Mouse (Mus musculus) forebrain, embryonic 11.5 days (tissue): ENCODE results near the gene Hist1h2bg. TPM values are rescaled to one million over a fixed set of nuclear protein-coding genes. Genes with fewer than 3 reads are reported as not detected.
"Not testable (repeated sequence)": the region's sequence is repeated elsewhere in the genome, so short reads cannot be mapped to it uniquely, and the experiment has no call there.

ENCODE experiments used
- ATAC-seq: fragments of 200-750 bp; cut with Nextera tagmentation; replicated peaks from 2 replicates; pipeline ENCODE4 v1.8.0; 2017; ENCODE audit warnings: moderate TSS enrichment; ENCODE audit not compliant: low FRiP score
- DNase-seq: peaks from one replicate; pipeline ENCODE4 v3.0.0-alpha.2; 2017; ENCODE audit warnings: low spot score
- H3K27ac ChIP-seq: fragments of 300-500 bp; sonication (generic); 2 replicates; pipeline ENCODE4 v1.5.1; 2014; ENCODE audit warnings: low read depth, low read length
- H3K27me3 ChIP-seq: fragments of 300-500 bp; sonication (generic); 2 replicates; pipeline ENCODE4 v1.6.1; 2014; ENCODE audit warnings: mild to moderate bottlenecking, low read length, mixed read lengths; ENCODE audit not compliant: control insufficient read depth, insufficient read depth
- H3K36me3 ChIP-seq: fragments of 300-500 bp; sonication (generic); 2 replicates; pipeline ENCODE4 v1.6.1; 2014; ENCODE audit warnings: mild to moderate bottlenecking, low read length, moderate library complexity, mixed read lengths; ENCODE audit not compliant: control insufficient read depth, insufficient read depth
- H3K4me1 ChIP-seq: fragments of 300-500 bp; sonication (generic); replicated peaks from 2 replicates; pipeline ENCODE4 v1.6.1; 2014; ENCODE audit warnings: low read length, mixed read lengths; ENCODE audit not compliant: control insufficient read depth, insufficient read depth
- H3K4me2 ChIP-seq: fragments of 300-500 bp; sonication (generic); 2 replicates; pipeline ENCODE4 v1.6.1; 2014; ENCODE audit warnings: low read depth, mild to moderate bottlenecking, low read length, moderate library complexity, mixed read lengths; ENCODE audit not compliant: severe bottlenecking
- H3K4me3 ChIP-seq: fragments of 300-500 bp; sonication (generic); 2 replicates; pipeline ENCODE4 v1.5.1; 2014; ENCODE audit warnings: low read depth, low read length
- H3K9ac ChIP-seq: fragments of 300-500 bp; sonication (generic); 2 replicates; pipeline ENCODE4 v1.6.1; 2014; ENCODE audit warnings: low read length
- H3K9me3 ChIP-seq: fragments of 300-500 bp; sonication (generic); 2 replicates; pipeline ENCODE4 v1.6.1; 2016; ENCODE audit warnings: low read length, mixed read lengths; ENCODE audit not compliant: control insufficient read depth
- WGBS: fragments of 180-500 bp; shearing (Covaris S2); extraction: QIAGEN DNeasy Blood & Tissue Kit; methylation state at CpG from one replicate; pipeline ENCODE4 v1.1.7; 2014; 5-methylcytosine and 5-hydroxymethylcytosine counted together
- polyA plus RNA-seq: library from polyadenylated mRNA; unstranded; fragments of >200 nt; fragmentation: Nextera tagmentation; extraction: Ambion mirVana; gene quantifications from 2 replicates; pipeline ENCODE4 v1.2.1, GENCODE M21; 2014

Hist1h2bg gene
- polyA plus RNA-seq, 1 experiment from 2014 or later: 7.4 TPM

DNA sequence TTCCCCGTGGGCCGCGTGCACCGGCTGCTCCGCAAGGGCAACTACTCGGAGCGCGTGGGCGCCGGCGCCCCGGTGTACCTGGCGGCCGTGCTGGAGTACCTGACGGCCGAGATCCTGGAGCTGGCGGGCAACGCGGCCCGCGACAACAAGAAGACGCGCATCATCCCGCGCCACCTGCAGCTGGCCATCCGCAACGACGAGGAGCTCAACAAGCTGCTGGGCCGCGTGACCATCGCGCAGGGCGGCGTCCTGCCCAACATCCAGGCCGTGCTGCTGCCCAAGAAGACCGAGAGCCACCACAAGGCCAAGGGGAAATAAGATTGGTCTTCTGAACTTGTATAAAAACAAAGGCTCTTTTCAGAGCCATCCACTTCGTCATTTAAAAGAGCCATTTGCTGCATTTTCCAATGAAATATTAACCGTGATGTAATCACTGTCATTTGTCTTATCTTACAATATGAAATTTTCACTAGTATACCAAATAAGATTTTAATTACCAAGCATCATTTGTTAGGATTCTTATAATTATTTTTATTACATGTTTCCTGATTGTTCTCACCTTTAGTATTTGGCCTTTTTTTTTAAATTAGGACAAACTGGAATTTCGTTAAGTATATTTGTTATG is 3.5 kb downstream of the Hist1h2bg start:
- DNase-seq, H3K36me3 ChIP-seq, H3K9me3 ChIP-seq, H3K4me1 ChIP-seq, H3K27me3 ChIP-seq: not testable (repeated sequence)
- Histone ChIP-seq H3K4me3 (peak overlapping the region; percentile 45), H3K9ac (peak overlapping the region; percentile 62), H3K4me2 (peak overlapping the region; percentile 45), H3K27ac (peak overlapping the region; percentile 96)
- WGBS: 0% methylated on average over 5 of the region's 39 CpGs
- ATAC-seq: peak; percentile 0; the same call in 1 of the 2 replicates

DNA sequence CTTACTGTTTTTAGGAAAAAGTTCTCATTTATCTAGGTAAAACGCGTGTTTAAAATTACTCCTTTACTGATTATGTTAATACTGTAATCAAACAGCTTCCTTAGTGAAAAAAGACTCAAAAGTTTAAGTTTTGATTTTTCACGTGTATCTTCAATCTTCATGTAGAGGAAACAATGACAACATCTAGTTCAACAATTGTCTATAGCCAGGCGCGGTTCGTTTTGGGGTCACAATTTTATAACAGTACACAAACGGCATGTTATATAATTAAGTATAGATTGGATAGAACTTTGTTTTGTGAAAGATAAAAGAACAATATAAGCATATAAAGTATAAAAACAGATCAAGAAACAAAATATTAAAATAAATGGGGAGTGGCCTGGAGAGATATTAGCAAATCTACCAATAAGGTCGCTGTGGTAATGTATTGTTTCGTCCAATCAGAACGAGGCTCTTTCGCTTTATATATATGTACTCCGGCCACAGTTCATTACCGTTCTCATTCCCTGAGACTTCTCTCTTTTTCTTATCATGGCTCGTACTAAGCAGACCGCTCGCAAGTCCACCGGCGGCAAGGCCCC is 4.2 kb downstream of the Hist1h2bg start, which contains the start of gene Hist1h3d:
Hist1h3d (plus strand) TSS at position 493 of the 581 bp plus-strand sequence.
- Histone ChIP-seq H3K4me3 (peak within 1 kb of the TSS; percentile 45), H3K4me1 (peaks cover 3% of the 10 kb centered on the region; the same call in 1 of the 2 replicates), H3K36me3 (no peaks in the 10 kb centered on the region), H3K4me2 (peak within 1 kb of the TSS; percentile 65), H3K27ac (peak within 1 kb of the TSS; percentile 95), H3K27me3 (no peaks in the 10 kb centered on the region), H3K9ac (peak within 1 kb of the TSS; percentile 80), H3K9me3 (no peaks in the 10 kb centered on the region)
- WGBS: under 1% methylated on average over 18 of the region's 18 CpGs
- ATAC-seq (peak; percentile 59), DNase-seq (peak; percentile 59)

DNA sequence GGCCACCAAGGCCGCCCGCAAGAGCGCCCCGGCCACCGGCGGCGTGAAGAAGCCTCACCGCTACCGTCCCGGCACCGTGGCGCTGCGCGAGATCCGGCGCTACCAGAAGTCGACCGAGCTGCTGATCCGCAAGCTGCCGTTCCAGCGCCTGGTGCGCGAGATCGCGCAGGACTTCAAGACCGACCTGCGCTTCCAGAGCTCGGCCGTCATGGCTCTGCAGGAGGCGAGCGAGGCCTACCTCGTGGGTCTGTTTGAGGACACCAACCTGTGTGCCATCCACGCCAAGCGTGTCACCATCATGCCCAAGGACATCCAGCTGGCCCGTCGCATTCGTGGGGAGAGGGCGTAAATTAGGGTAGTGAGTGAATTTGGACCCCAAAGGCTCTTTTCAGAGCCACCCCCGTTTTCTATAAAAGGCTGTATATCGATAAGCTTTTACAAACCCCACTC is 4.7 kb downstream of the Hist1h2bg start:
- H3K4me3 ChIP-seq: peak overlapping the region; percentile 45
- H3K4me1 ChIP-seq, ATAC-seq, H3K27me3 ChIP-seq, H3K9me3 ChIP-seq, H3K36me3 ChIP-seq: not testable (repeated sequence)
- peak; percentile 75 for DNase-seq
- H3K9ac ChIP-seq: peak overlapping the region; percentile 80
- peak overlapping the region; percentile 65 for H3K4me2 ChIP-seq
- 0% methylated on average over 8 of the region's 40 CpGs for WGBS
- H3K27ac ChIP-seq: peak overlapping the region; percentile 95

DNA sequence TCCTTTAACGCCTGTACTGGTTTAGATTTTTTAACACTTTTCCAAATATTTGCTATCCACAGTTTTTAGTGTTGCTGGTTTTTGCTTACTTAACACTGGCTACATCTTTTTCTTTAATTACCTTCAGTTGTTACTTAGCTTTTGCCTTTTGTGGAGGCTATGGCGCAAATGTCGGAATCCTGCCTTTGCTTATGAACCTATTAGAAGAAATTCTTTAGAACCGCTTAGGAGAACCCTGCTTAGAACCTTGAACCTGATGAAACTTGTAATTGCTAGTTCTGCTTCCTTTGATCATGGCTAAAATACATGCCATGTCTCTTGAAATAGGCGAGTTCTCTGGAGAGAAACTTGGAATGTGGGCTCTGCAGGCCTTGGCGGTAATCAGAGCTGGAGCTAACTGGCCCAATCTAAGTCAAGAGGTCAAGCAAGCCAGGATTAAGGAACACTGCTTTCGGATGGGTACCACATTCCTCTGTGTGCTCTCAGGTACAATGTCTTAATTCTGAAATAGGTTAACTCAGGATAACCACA is 5.2 kb downstream of the Hist1h2bg start:
- no peak for ATAC-seq
- peak; percentile 63 for DNase-seq
- Histone ChIP-seq H3K36me3 (no peaks in the 10 kb centered on the region), H3K4me3 (peak overlapping the region; percentile 45), H3K9ac (peak overlapping the region; percentile 80), H3K4me2 (peak overlapping the region; percentile 65), H3K27ac (peak overlapping the region; percentile 95), H3K27me3 (no peaks in the 10 kb centered on the region), H3K4me1 (peaks cover 3% of the 10 kb centered on the region; the same call in 1 of the 2 replicates), H3K9me3 (no peaks in the 10 kb centered on the region)
- WGBS: 2% methylated on average over 7 of the region's 7 CpGs

DNA sequence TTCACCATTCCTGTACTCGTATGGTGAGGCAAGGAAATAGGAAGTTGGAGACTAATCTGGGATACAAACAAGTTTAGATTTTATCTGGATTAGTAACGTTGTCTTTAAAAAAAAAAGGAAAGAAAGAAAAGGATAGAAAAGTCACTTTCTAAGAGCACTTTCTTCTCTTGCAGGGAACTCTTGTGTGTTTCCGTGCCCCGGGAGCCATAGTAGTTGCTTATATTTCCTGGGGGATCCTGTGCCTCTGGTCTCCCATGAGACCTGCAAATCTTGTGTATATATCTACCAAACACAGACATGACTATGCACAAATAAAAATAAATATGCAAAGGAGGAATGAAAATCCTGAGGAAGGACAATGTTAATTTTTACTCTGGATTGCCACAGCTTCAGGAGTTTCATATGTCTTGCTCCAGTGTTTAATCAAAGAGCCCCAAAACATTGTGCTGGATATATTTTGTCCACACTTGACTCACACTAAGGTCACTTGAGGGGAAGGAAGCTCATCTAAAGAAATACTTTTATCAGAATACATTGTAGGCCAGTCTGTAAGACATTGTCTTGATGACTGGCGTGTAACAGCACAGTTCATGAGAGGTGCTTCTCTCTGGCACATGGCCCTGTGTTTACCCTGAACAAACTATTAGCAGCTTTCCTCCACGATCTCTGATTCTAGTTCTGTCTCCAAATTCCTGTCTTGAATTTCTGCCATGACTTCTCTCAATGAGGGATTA is 5.9 kb downstream of the Hist1h2bg start:
- Histone ChIP-seq H3K4me3 (peak overlapping the region; percentile 45), H3K4me1 (peaks cover 3% of the 10 kb centered on the region; the same call in 1 of the 2 replicates), H3K9me3 (no peaks in the 10 kb centered on the region), H3K4me2 (peak overlapping the region; percentile 65), H3K9ac (peak overlapping the region; percentile 80), H3K27me3 (no peaks in the 10 kb centered on the region), H3K36me3 (no peaks in the 10 kb centered on the region), H3K27ac (peak overlapping the region; percentile 95)
- WGBS: 48% methylated on average over 6 of the region's 6 CpGs
- no peak for DNase-seq
- ATAC-seq: no peak

- Histone ChIP-seq H3K27me3 (no peaks in the 10 kb centered on the region), H3K27ac (peak overlapping the region; percentile 50; the same call in 1 of the 2 replicates), H3K36me3 (no peaks in the 10 kb centered on the region), H3K9ac (no peak overlapping the region), H3K9me3 (no peaks in the 10 kb centered on the region), H3K4me1 (peaks cover 3% of the 10 kb centered on the region; the same call in 1 of the 2 replicates), H3K4me2 (no peak overlapping the region), H3K4me3 (no peak overlapping the region)
- no peak for DNase-seq
- 90% methylated on average over 1 of the region's 1 CpGs for WGBS
- ATAC-seq: no peak
Observed at GRCm38 (mm10) chr13:23577835-23578234, 6.6 kb downstream of the Hist1h2bg start.

- peak within 1 kb of the TSS; percentile 47 for H3K4me3 ChIP-seq
- H3K4me2 ChIP-seq: peak within 1 kb of the TSS; percentile 78
- no peaks in the 10 kb centered on the region for H3K9me3 ChIP-seq
- peak within 1 kb of the TSS; percentile 99 for H3K27ac ChIP-seq
- WGBS: under 1% methylated on average over 43 of the region's 43 CpGs
- no peaks in the 10 kb centered on the region for H3K27me3 ChIP-seq
- H3K4me1 ChIP-seq: peaks cover 13% of the 10 kb centered on the region
- DNase-seq (peak; percentile 95), ATAC-seq (peak; percentile 86)
- H3K36me3 ChIP-seq: no peaks in the 10 kb centered on the region
- H3K9ac ChIP-seq: peak within 1 kb of the TSS; percentile 66
Observed at GRCm38 (mm10) chr13:23581408-23582218, 10.4 kb downstream of the Hist1h2bg start, which contains the start of gene Hist1h4d. Gene Hist1h4d (plus strand): TSS chr13:23581598.
